Mouse (Mus musculus) neural tube, embryonic 15.5 days (tissue): Measurements from ENCODE around the gene Zdhhc17. TPM values are rescaled to one million over a fixed set of nuclear protein-coding genes. Genes with fewer than 3 reads are reported as not detected.

Experiments
- ATAC-seq: fragments of 200-750 bp; cut with Nextera tagmentation; 2 replicates; pipeline ENCODE4 v1.8.0; 2017; ENCODE audit warnings: mild to moderate bottlenecking, moderate TSS enrichment, moderate library complexity; ENCODE audit not compliant: low FRiP score
- H3K27ac ChIP-seq: fragments of 300-500 bp; sonication (generic); replicated peaks from 2 replicates; pipeline ENCODE4 v1.5.1; 2015; ENCODE audit warnings: mild to moderate bottlenecking, inconsistent platforms
- H3K27me3 ChIP-seq: fragments of 300-500 bp; sonication (generic); replicated peaks from 2 replicates; pipeline ENCODE4 v1.6.1; 2015; ENCODE audit warnings: inconsistent platforms
- H3K36me3 ChIP-seq: fragments of 300-500 bp; sonication (generic); 2 replicates; pipeline ENCODE4 v1.6.1; 2015; ENCODE audit warnings: inconsistent platforms
- H3K4me1 ChIP-seq: fragments of 300-500 bp; sonication (generic); 2 replicates; pipeline ENCODE4 v1.6.1; 2015; ENCODE audit warnings: inconsistent platforms
- H3K4me2 ChIP-seq: fragments of 300-500 bp; sonication (generic); 2 replicates; pipeline ENCODE4 v1.6.1; 2015; ENCODE audit warnings: inconsistent platforms, mild to moderate bottlenecking, moderate library complexity
- H3K4me3 ChIP-seq: fragments of 300-500 bp; sonication (generic); replicated peaks from 2 replicates; pipeline ENCODE4 v1.5.1; 2015; ENCODE audit warnings: mild to moderate bottlenecking, inconsistent platforms
- H3K9ac ChIP-seq: fragments of 300-500 bp; sonication (generic); replicated peaks from 2 replicates; pipeline ENCODE4 v1.6.1; 2015; ENCODE audit warnings: mild to moderate bottlenecking, inconsistent platforms
- H3K9me3 ChIP-seq: fragments of 300-500 bp; sonication (generic); replicated peaks from 2 replicates; pipeline ENCODE4 v1.6.1; 2016; ENCODE audit warnings: inconsistent platforms
- WGBS: fragments of 180-500 bp; shearing (Covaris S2); methylation state at CpG from one replicate; pipeline ENCODE4 v1.1.7; 2015; ENCODE audit warnings: mixed read lengths; 5-methylcytosine and 5-hydroxymethylcytosine counted together
- polyA plus RNA-seq: library from polyadenylated mRNA; unstranded; fragments of >200 nt; fragmentation: Nextera tagmentation; extraction: Ambion mirVana; gene quantifications from 2 replicates; pipeline ENCODE4 v1.2.1, GENCODE M21; 2015

The Zdhhc17 gene
- polyA plus RNA-seq, 1 experiment from 2014 or later: 53.5 TPM

GRCm38 (mm10) chr10:110976046-110976445 lies 33.9 kb downstream of the Zdhhc17 start:
- H3K9me3 ChIP-seq: no peaks in the 10 kb centered on the region
- no peak overlapping the region for H3K4me2 ChIP-seq
- H3K9ac ChIP-seq: no peak overlapping the region
- no peak overlapping the region for H3K4me3 ChIP-seq
- no peaks in the 10 kb centered on the region for H3K27me3 ChIP-seq
- peaks cover 23% of the 10 kb centered on the region for H3K36me3 ChIP-seq
- H3K4me1 ChIP-seq: no peaks in the 10 kb centered on the region
- no peak overlapping the region for H3K27ac ChIP-seq
- ATAC-seq: peak; percentile 76
- 3% methylated on average over 1 of the region's 1 CpGs for WGBS

- no peaks in the 10 kb centered on the region for H3K27me3 ChIP-seq
- H3K9me3 ChIP-seq: no peaks in the 10 kb centered on the region
- peaks cover 25% of the 10 kb centered on the region for H3K36me3 ChIP-seq
- H3K4me3 ChIP-seq: no peak overlapping the region
- ATAC-seq: peak; percentile 39; the same call in 1 of the 2 replicates
- H3K9ac ChIP-seq: no peak overlapping the region
- no peaks in the 10 kb centered on the region for H3K4me1 ChIP-seq
- WGBS: 77% methylated on average over 1 of the region's 1 CpGs
- H3K4me2 ChIP-seq: no peak overlapping the region
- H3K27ac ChIP-seq: no peak overlapping the region
These were observed 35.1 kb downstream of the Zdhhc17 start for GRCm38 (mm10) chr10:110974885-110975284.

- Histone ChIP-seq H3K9ac (no peak overlapping the region), H3K4me2 (no peak overlapping the region), H3K36me3 (peaks cover 29% of the 10 kb centered on the region), H3K27ac (no peak overlapping the region), H3K4me1 (no peaks in the 10 kb centered on the region), H3K4me3 (no peak overlapping the region), H3K9me3 (no peaks in the 10 kb centered on the region), H3K27me3 (no peaks in the 10 kb centered on the region)
- 59% methylated on average over 3 of the region's 3 CpGs for WGBS
- no peak for ATAC-seq
These were observed 35.5 kb downstream of the Zdhhc17 start for GRCm38 (mm10) chr10:110974463-110974862.

- Histone ChIP-seq H3K4me2 (no peak overlapping the region), H3K9me3 (no peaks in the 10 kb centered on the region), H3K36me3 (peaks cover 28% of the 10 kb centered on the region), H3K9ac (no peak overlapping the region), H3K27ac (no peak overlapping the region), H3K4me1 (no peaks in the 10 kb centered on the region), H3K4me3 (no peak overlapping the region), H3K27me3 (no peaks in the 10 kb centered on the region)
- WGBS: 79% methylated on average over 9 of the region's 9 CpGs
- no peak for ATAC-seq
These were observed 37.9 kb downstream of the Zdhhc17 start for GRCm38 (mm10) chr10:110971998-110972397.

GRCm38 (mm10) chr10:110971483-110971882 lies 38.5 kb downstream of the Zdhhc17 start:
- Histone ChIP-seq H3K36me3 (peaks cover 30% of the 10 kb centered on the region), H3K4me3 (no peak overlapping the region), H3K27me3 (no peaks in the 10 kb centered on the region), H3K4me1 (no peaks in the 10 kb centered on the region), H3K9me3 (no peaks in the 10 kb centered on the region), H3K4me2 (no peak overlapping the region), H3K27ac (no peak overlapping the region), H3K9ac (no peak overlapping the region)
- 89% methylated on average over 6 of the region's 6 CpGs for WGBS
- ATAC-seq: no peak

GRCm38 (mm10) chr10:110971044-110971443 lies 38.9 kb downstream of the Zdhhc17 start:
- Histone ChIP-seq H3K27ac (no peak overlapping the region), H3K4me1 (no peaks in the 10 kb centered on the region), H3K4me3 (no peak overlapping the region), H3K27me3 (no peaks in the 10 kb centered on the region), H3K9ac (no peak overlapping the region), H3K36me3 (peaks cover 30% of the 10 kb centered on the region), H3K4me2 (no peak overlapping the region), H3K9me3 (no peaks in the 10 kb centered on the region)
- 88% methylated on average over 3 of the region's 3 CpGs for WGBS
- no peak for ATAC-seq

GRCm38 (mm10) chr10:110962172-110962571 lies 47.8 kb downstream of the Zdhhc17 start:
- 42% methylated on average over 1 of the region's 1 CpGs for WGBS
- H3K9ac ChIP-seq: no peak overlapping the region
- no peak overlapping the region for H3K4me2 ChIP-seq
- ATAC-seq: no peak
- H3K4me1 ChIP-seq: no peaks in the 10 kb centered on the region
- no peak overlapping the region for H3K27ac ChIP-seq
- H3K4me3 ChIP-seq: no peak overlapping the region
- H3K9me3 ChIP-seq: no peaks in the 10 kb centered on the region
- no peaks in the 10 kb centered on the region for H3K27me3 ChIP-seq
- H3K36me3 ChIP-seq: peaks cover 23% of the 10 kb centered on the region

- Histone ChIP-seq H3K27me3 (no peaks in the 10 kb centered on the region), H3K4me3 (no peak overlapping the region), H3K36me3 (peaks cover 22% of the 10 kb centered on the region), H3K9me3 (no peaks in the 10 kb centered on the region), H3K4me2 (no peak overlapping the region), H3K4me1 (no peaks in the 10 kb centered on the region), H3K9ac (no peak overlapping the region), H3K27ac (no peak overlapping the region)
- 94% methylated on average over 6 of the region's 6 CpGs for WGBS
- no peak for ATAC-seq
These were observed 49.1 kb downstream of the Zdhhc17 start for GRCm38 (mm10) chr10:110960841-110961240.

- Histone ChIP-seq H3K36me3 (peaks cover 22% of the 10 kb centered on the region), H3K9ac (no peak overlapping the region), H3K4me3 (no peak overlapping the region), H3K27ac (no peak overlapping the region), H3K9me3 (no peaks in the 10 kb centered on the region), H3K4me1 (no peaks in the 10 kb centered on the region), H3K27me3 (no peaks in the 10 kb centered on the region), H3K4me2 (no peak overlapping the region)
- 94% methylated on average over 8 of the region's 8 CpGs for WGBS
- ATAC-seq: no peak
These were observed 50.2 kb downstream of the Zdhhc17 start for GRCm38 (mm10) chr10:110959781-110960180.

GRCm38 (mm10) chr10:110958879-110959278 lies 51.1 kb downstream of the Zdhhc17 start:
- WGBS: 96% methylated on average over 6 of the region's 6 CpGs
- Histone ChIP-seq H3K27ac (no peak overlapping the region), H3K9ac (no peak overlapping the region), H3K36me3 (peaks cover 24% of the 10 kb centered on the region), H3K4me2 (no peak overlapping the region), H3K4me3 (no peak overlapping the region), H3K4me1 (no peaks in the 10 kb centered on the region), H3K9me3 (no peaks in the 10 kb centered on the region), H3K27me3 (no peaks in the 10 kb centered on the region)
- ATAC-seq: no peak

- Histone ChIP-seq H3K4me1 (0 out of 2 replicates have a peak, but pooled peaks cover 2% of the 10 kb centered on the region), H3K36me3 (peaks cover 26% of the 10 kb centered on the region), H3K4me3 (no peak overlapping the region), H3K4me2 (no peak overlapping the region), H3K27me3 (no peaks in the 10 kb centered on the region), H3K9me3 (no peaks in the 10 kb centered on the region), H3K9ac (no peak overlapping the region), H3K27ac (peak overlapping the region; percentile 54; the same call in 1 of the 2 replicates)
- 65% methylated on average over 9 of the region's 9 CpGs for WGBS
- peak; percentile 84 for ATAC-seq
These were observed 56.9 kb downstream of the Zdhhc17 start for GRCm38 (mm10) chr10:110952937-110953451.

- H3K27me3 ChIP-seq: no peaks in the 10 kb centered on the region
These were observed 57.7 kb downstream of the Zdhhc17 start for GRCm38 (mm10) chr10:110952271-110952670.

More at GRCm38 (mm10) chr10:110952271-110952670, 57.7 kb downstream of the Zdhhc17 start:
- Histone ChIP-seq H3K4me3 (no peak overlapping the region), H3K27ac (peak overlapping the region; percentile 54; the same call in 1 of the 2 replicates), H3K9me3 (no peaks in the 10 kb centered on the region), H3K4me2 (no peak overlapping the region), H3K36me3 (peaks cover 30% of the 10 kb centered on the region), H3K4me1 (0 out of 2 replicates have a peak, but pooled peaks cover 2% of the 10 kb centered on the region), H3K9ac (no peak overlapping the region)
- 85% methylated on average over 8 of the region's 8 CpGs for WGBS
- no peak for ATAC-seq
